Mouse (Mus musculus) G1E (cell line): ENCODE data around the gene Rgs9bp.

ENCODE experiments used
- CTCF ChIP-seq: IDR thresholded peaks from 2 replicates; pipeline ENCODE4 v1.5.1; 2012; ENCODE audit warnings: low read depth, low read length, inconsistent platforms, mixed read lengths
- GATA1 ChIP-seq: IDR thresholded peaks from 2 replicates; pipeline ENCODE4 v1.6.1; 2012; ENCODE audit warnings: borderline replicate concordance, low read length, inconsistent platforms, mixed read lengths
- TAL1 ChIP-seq: conservative IDR thresholded peaks from 2 replicates; pipeline ENCODE4 v1.6.1; 2012; ENCODE audit warnings: low read depth, low read length, inconsistent platforms, mixed read lengths

DNA sequence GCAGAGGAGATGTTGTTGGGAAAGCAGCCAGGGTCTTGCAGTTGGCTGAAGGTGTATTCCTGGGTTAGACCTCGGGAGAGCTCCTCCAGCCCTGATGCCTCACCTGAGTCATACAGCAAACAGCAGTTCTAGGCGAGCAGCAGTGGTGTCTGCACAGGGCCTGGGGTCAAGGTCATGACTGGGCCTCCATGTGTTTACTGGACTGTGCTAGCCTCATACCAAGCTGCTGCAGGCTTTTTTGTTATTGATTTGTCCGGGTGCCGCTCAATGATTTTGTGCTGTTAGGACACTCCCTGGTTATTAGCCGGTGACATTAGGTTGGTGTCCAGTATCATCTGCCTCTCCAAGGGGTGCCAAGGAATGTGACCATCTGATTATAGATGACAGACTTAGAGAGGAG, 2.3 kb upstream of the Rgs9bp start:
- TF ChIP-seq CTCF (no peak), GATA1 (no peak), TAL1 (no peak)
